Mouse (Mus musculus) gastrocnemius, postnatal 25 days (tissue): ENCODE measurements at regions not wholly inside any gene's neighbourhood (a gene's known extent, or its start where the extent isn't known, plus 50 kb on each side); places are given as distances from the start of the nearest gene placed in this dataset.

Source experiments
- DNase-seq: peaks from one replicate; pipeline ENCODE4 v3.0.0; 2022

GRCm38 (mm10) chr9:98791709-98792108 lies 50.6 kb upstream of the Prr23a1 start:
- DNase-seq, result no peak

DNA sequence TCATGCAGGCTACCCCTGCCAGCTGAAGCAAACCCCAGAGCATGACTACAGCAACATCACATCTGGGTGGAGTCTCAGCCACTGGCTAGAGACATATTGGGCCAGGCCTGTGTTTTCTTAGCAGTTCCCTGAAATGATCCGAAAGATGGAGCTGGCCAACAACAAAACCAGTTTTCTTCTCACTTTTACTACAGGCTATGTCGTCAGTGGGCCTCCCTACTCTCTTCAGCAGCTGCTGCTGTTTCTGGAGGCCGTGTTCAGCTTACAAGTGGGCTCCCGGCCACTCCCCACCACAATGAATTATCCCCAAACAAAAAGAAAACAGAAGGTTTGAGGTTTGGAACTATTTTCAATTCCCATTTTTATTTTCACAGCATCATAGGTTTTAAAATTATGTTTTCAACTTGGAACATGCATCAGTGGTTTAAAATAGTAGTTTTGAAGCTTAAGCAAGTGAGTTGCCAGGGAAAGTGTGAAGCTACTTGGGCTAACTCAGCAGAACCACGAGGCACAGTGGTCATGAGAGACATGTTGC lies 68.6 kb upstream of the Prr23a1 start:
- DNase-seq, result peak; percentile 8

DNA sequence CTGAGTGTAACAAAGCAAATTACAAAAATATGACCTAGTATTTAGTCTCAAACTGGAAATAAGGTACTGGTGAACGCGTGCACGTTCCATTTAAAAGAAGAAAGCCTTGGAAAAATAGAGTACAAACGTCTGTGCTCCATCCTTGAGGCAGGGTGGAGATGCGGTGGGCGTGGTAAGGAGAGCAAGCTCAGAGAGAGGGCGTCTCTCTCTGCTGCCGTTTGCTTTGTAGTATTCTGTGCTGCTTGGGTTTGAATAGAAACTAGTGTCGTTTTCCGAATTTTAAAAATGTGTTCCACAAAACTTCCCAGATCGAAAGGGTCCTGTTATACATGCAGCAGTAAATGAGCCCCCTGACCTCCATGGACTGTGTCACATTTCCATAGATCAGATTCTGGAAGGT lies 69.1 kb upstream of the Prr23a1 start:
- no peak for DNase-seq

GRCm38 (mm10) chr9:98754764-98755163 lies 87.5 kb upstream of the Prr23a1 start:
- DNase-seq, result no peak

DNA sequence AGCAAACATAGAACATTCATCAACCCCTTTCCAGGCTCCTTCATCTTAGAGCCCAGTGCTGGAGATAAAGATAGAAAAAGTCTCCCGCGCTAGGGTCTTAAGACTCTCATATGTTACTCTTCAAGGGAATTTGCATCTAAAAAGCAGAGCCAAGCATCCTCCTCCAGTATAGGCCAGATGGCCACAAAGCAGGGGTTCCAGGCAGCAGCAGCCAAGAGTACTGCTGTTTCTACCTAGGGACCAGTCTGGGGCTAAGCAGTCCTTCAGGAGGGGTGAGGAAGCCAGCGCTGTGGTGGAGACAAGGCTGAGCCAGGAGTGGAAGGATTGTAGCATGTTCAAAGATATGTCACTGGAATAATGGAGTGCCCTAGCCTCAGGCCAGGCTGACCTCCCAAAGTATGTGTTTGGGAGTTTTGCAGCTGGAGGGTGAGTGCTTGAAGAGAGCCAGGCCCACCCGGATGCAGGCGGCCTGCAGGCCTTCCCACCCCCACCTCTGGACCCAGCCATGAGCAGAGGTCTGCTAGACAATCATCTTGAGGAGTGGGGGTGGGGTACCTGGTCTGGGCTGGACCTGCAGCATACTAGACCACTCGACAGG lies 88.8 kb upstream of the Prr23a1 start:
- no peak for DNase-seq

- DNase-seq, result no peak
These were observed 98.5 kb upstream of the Prr23a1 start for GRCm38 (mm10) chr9:98743785-98744184.

- no peak for DNase-seq
These were observed 114.9 kb upstream of the Prr23a1 start for GRCm38 (mm10) chr9:98727276-98727860.

DNA sequence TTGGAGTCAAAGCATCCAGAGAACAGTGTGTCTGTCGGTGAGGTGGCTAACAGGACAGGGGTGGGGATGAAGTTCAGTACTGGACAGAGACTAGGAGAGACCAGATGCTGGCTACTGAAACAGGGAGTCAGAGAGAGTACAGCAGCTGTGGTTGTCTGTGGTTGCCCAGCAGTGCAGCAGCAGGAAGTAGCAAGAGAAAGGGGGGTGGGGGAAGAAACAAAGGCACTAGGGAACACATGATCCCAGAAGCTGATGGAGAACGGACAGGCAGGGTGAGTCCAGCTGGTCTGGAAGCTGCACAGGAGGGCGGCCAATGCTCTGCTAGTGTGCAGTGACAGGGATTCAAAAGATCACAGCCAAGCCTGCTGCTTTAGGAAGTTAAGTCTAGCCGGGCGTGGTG lies 115.7 kb upstream of the Prr23a1 start:
- DNase-seq, result no peak

- DNase-seq, result no peak
These were observed 119.4 kb upstream of the Prr23a1 start for GRCm38 (mm10) chr9:98722885-98723284.

- DNase-seq, result no peak
These were observed 119.9 kb upstream of the Mrps22 start for GRCm38 (mm10) chr9:98721381-98721780.

- no peak for DNase-seq
These were observed 116.3 kb upstream of the Mrps22 start for GRCm38 (mm10) chr9:98717701-98718270.

- no peak for DNase-seq
These were observed 113.2 kb upstream of the Mrps22 start for GRCm38 (mm10) chr9:98714661-98715060.

GRCm38 (mm10) chr9:98712826-98713225 lies 111.4 kb upstream of the Mrps22 start:
- no peak for DNase-seq

GRCm38 (mm10) chr9:98712023-98712563 lies 110.6 kb upstream of the Mrps22 start:
- DNase-seq, result no peak

DNA sequence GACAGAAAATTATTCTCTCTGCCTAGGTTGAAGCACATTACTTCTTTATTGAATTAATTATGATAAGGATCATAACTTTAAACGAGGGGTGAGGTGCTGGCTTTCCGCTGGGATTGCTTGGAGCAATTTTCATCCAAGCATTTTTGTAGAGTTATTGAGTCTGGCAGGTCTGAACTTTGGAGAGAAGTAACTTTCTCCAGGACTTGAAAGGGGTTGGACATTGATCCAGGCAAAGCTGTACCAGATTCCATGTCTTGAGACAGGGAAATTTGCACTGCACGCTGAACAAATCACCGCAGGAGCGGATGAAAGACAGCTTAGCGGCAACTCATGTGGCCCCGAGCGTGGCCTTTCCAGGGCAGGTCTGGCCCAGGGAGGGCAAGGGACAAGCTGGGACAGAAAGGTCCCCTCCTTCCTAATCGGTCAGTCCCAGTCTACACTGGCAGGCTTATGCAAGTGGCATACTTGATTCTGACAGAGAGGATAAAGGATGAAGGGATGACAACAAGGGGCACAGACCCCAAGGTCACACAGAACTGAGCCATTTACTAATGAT lies 108.8 kb upstream of the Mrps22 start:
- DNase-seq, result no peak

- DNase-seq, result no peak
These were observed 106.7 kb upstream of the Mrps22 start for GRCm38 (mm10) chr9:98708001-98708680.

GRCm38 (mm10) chr9:98707491-98707890 lies 106.0 kb upstream of the Mrps22 start:
- no peak for DNase-seq

GRCm38 (mm10) chr9:98704131-98704530 lies 102.7 kb upstream of the Mrps22 start:
- DNase-seq, result no peak

GRCm38 (mm10) chr9:98703331-98703730 lies 101.9 kb upstream of the Mrps22 start:
- no peak for DNase-seq

DNA sequence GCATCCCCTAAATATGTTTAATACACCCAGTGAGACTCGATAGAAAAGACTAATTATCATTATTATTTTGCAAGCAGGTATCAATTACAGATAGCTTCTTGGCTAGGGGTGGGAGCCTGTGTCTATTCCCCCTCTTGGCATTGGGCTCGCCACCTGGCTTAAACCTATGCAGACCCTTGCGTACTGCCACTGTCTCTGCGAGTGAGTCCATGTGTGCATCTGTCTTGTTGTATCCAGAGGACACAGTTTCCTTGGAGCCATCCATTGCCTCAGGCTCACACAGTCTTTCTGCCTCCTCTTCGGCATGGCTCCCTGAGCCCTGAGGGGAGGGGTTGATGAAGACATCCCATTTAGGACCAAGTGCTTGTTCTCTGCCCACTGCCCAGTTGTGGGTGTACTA lies 99.1 kb upstream of the Mrps22 start:
- no peak for DNase-seq

DNA sequence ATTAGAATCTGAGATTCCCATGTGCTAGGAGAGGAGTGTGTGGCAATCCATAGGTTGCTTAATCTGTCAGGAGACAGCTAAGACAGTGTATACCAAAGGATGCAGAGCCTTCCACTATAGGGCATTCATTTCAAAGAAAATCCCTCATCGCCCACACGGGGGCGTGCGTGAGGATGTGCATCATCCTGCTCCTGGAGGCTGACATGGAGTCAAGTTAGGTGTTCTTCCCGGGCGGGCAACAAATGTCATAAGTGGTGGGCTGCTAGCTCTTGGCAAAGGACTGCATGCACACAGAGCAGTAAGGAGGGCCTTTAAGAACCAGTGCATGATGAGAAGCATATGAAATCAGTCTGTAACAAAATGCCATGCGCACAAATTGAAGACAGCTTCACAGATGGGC lies 95.7 kb upstream of the Mrps22 start:
- no peak for DNase-seq

- DNase-seq, result no peak
These were observed 93.6 kb upstream of the Mrps22 start for GRCm38 (mm10) chr9:98695035-98695434.
